Mouse (Mus musculus) embryonic fibroblast, embryonic 13.5 days (primary cell): ENCODE measurements at regions not wholly inside any gene's neighbourhood (a gene's known extent, or its start where the extent isn't known, plus 50 kb on each side); places are given as distances from the start of the nearest gene placed in this dataset.
A peak's percentile ranks its signal among the peaks of the same experiment; 100 is the strongest.

Source experiments
- H3K27ac ChIP-seq: 2 replicates; pipeline ENCODE4 v1.5.1; 2012; ENCODE audit warnings: low read length, control low read depth, inconsistent platforms; ENCODE audit not compliant: insufficient read depth
- H3K4me1 ChIP-seq: 2 replicates; pipeline ENCODE4 v1.6.1; 2011; ENCODE audit warnings: low read length; ENCODE audit not compliant: control insufficient read depth, insufficient read depth
- H3K4me3 ChIP-seq: 2 replicates; pipeline ENCODE4 v1.5.1; 2011; ENCODE audit warnings: mild to moderate bottlenecking, control low read depth, low read length; ENCODE audit not compliant: insufficient read depth
- CTCF ChIP-seq: IDR thresholded peaks from 2 replicates; pipeline ENCODE4 v1.5.1; 2011; ENCODE audit warnings: mild to moderate bottlenecking, control low read depth, low read length, moderate library complexity, borderline replicate concordance; ENCODE audit not compliant: insufficient read depth
- POLR2A ChIP-seq: IDR thresholded peaks from 2 replicates; pipeline ENCODE4 v1.6.1; 2011; ENCODE audit warnings: low read depth, mild to moderate bottlenecking, control low read depth, low read length, moderate library complexity

- Histone ChIP-seq H3K4me1 (no peaks in the 10 kb centered on the region), H3K27ac (no peak overlapping the region), H3K4me3 (no peak overlapping the region)
- TF ChIP-seq POLR2A (no peak), CTCF (no peak)
Observed at GRCm38 (mm10) chr7:133205704-133206103, 81.5 kb upstream of the Ctbp2 start.

- H3K4me1 ChIP-seq: no peaks in the 10 kb centered on the region
Observed at GRCm38 (mm10) chr7:133204485-133204884, 80.3 kb upstream of the Ctbp2 start.

GRCm38 (mm10) chr7:133203933-133204332 is 79.8 kb upstream of the Ctbp2 start:
- no peaks in the 10 kb centered on the region for H3K4me1 ChIP-seq
- TF ChIP-seq CTCF: no peak
- no peak for TF ChIP-seq POLR2A
- no peak overlapping the region for H3K27ac ChIP-seq
- no peak overlapping the region for H3K4me3 ChIP-seq

More at GRCm38 (mm10) chr7:133204485-133204884, 80.3 kb upstream of the Ctbp2 start:
- Histone ChIP-seq H3K27ac (no peak overlapping the region), H3K4me3 (no peak overlapping the region)
- TF ChIP-seq CTCF (no peak), POLR2A (no peak)

- no peak overlapping the region for H3K4me3 ChIP-seq
- no peak overlapping the region for H3K27ac ChIP-seq
- no peak for TF ChIP-seq CTCF
- TF ChIP-seq POLR2A: no peak
- no peaks in the 10 kb centered on the region for H3K4me1 ChIP-seq
Observed at GRCm38 (mm10) chr7:133202092-133202880, 78.1 kb upstream of the Ctbp2 start.

GRCm38 (mm10) chr7:133199046-133199445 is 74.9 kb upstream of the Ctbp2 start:
- no peaks in the 10 kb centered on the region for H3K4me1 ChIP-seq
- no peak for TF ChIP-seq POLR2A
- no peak overlapping the region for H3K27ac ChIP-seq
- no peak overlapping the region for H3K4me3 ChIP-seq

- Histone ChIP-seq H3K27ac (no peak overlapping the region), H3K4me1 (no peaks in the 10 kb centered on the region), H3K4me3 (no peak overlapping the region)
- TF ChIP-seq CTCF (no peak), POLR2A (no peak)
Observed at GRCm38 (mm10) chr7:133189880-133190462, 65.8 kb upstream of the Ctbp2 start.

- H3K27ac ChIP-seq: 0 out of 2 replicates have a peak overlapping the region, but pooled peaks have one; percentile 21
- H3K4me1 ChIP-seq: no peaks in the 10 kb centered on the region
- H3K4me3 ChIP-seq: no peak overlapping the region
- TF ChIP-seq POLR2A (no peak), CTCF (no peak)
Observed at GRCm38 (mm10) chr7:133185931-133186601, 61.9 kb upstream of the Ctbp2 start.

GRCm38 (mm10) chr7:133184905-133185594 is 60.9 kb upstream of the Ctbp2 start:
- Histone ChIP-seq H3K4me3 (no peak overlapping the region), H3K4me1 (no peaks in the 10 kb centered on the region), H3K27ac (no peak overlapping the region)
- no peak for TF ChIP-seq POLR2A
- TF ChIP-seq CTCF: no peak

GRCm38 (mm10) chr7:133181388-133181787 is 57.2 kb upstream of the Ctbp2 start:
- TF ChIP-seq POLR2A (no peak), CTCF (no peak)
- Histone ChIP-seq H3K4me3 (no peak overlapping the region), H3K4me1 (peaks cover 4% of the 10 kb centered on the region; the same call in 1 of the 2 replicates), H3K27ac (peak overlapping the region; percentile 36; the same call in 1 of the 2 replicates)
